Mouse (Mus musculus) liver, adult 10 weeks (tissue): ENCODE data around the gene Gm20737. TPM values are rescaled to one million over a fixed set of nuclear protein-coding genes. Genes with fewer than 3 reads are reported as not detected.

Experiments used
- polyA plus RNA-seq: library from polyadenylated mRNA; stranded (reverse); fragments of 350-450 nt; fragmentation: Illumina TruSeq; extraction: RNeasy Lipid Tissue Mini Kit (QIAGEN cat#74804); gene quantifications from one replicate; pipeline ENCODE4 v1.2.3, GENCODE M21; 2014; ENCODE audit warnings: low read depth, low replicate concordance

Gene Gm20737
- polyA plus RNA-seq: not detected

DNA sequence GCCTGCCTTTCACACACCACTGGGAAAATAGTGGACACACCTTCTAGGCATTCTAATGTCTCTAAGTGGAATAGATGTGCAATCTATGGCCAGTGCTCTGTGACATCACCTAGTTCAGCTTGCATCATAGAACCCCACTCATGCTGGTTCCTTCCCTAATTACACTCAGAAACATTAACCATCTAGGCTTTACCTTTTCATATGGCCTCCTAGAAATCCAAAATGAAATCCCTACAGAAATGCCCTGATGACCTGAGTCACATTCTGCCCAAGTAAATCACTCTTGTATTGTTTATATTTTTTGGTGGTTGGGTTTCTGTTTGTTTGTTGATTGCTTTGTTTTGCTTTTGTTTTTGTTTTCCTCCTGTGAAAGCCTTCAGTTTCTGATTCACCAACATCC lies at the start of gene Gm20737:
Gene Gm20737 (minus strand): TSS at position 101 of the 400 bp plus-strand sequence.

DNA sequence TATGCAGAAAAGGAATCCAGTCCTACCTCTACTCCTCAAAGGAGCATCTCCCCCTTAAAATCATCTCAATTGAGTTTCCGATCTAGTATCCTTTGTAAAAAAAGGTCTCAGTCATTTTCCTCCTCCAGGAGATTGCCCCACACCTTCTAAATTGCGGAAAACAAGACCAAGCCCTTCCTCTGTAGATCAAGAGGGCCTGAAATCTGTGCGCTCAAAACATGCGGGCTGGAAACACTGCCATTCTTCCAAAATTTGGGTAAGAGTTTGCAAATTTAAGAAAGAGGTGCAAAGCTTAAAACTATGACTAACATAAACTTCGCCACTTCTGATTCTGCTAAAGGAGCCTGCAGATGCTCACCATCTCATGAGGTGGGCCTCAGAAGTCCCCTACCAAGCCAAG lies 17.3 kb upstream of the Gm20737 start, which contains the start of gene Gm21775:
Gene Gm21775 (plus strand): TSS at position 301 of the 400 bp plus-strand sequence.

Other genes with a start within 250 kb of the Gm20737 start
- not detected for gene Gm20834, start 211.5 kb downstream of the Gm20737 start, polyA plus RNA-seq
- gene Gm28510, start 123.3 kb downstream of the Gm20737 start, polyA plus RNA-seq: not detected
- not detected for gene Gm21775, start 17.4 kb upstream of the Gm20737 start, polyA plus RNA-seq
- gene Gm21900, start 80.3 kb upstream of the Gm20737 start, polyA plus RNA-seq: not detected
- gene Gm20777, start 216.4 kb upstream of the Gm20737 start, polyA plus RNA-seq: not detected